Mouse (Mus musculus): ENCODE data around the gene Plxna3.
"Not testable (repeated sequence)": the region's sequence is repeated elsewhere in the genome, so short reads cannot be mapped to it uniquely, and the experiment has no call there.

Plxna3 gene

GRCm38 (mm10) chrX:74328725-74329161, at the start of gene Plxna3:
Gene Plxna3, plus strand, starts transcription at chrX:74329066.
- DNase-seq: peak; percentile 82

- DNase-seq: no peak
These were observed 47.7 kb upstream of the Plxna3 start for GRCm38 (mm10) chrX:74281041-74281731.

GRCm38 (mm10) chrX:74281732-74282394, 47.0 kb upstream of the Plxna3 start, which contains the start of the genes Taz and Dnase1l1:
Gene Taz, plus strand, starts transcription at chrX:74281912.
Gene Dnase1l1, minus strand, starts transcription at chrX:74282337.
- DNase-seq: peak; percentile 76

GRCm38 (mm10) chrX:74282395-74283091, 46.3 kb upstream of the Plxna3 start:
- peak; percentile 91 for DNase-seq

GRCm38 (mm10) chrX:74283092-74283437, 45.8 kb upstream of the Plxna3 start:
- DNase-seq: no peak

GRCm38 (mm10) chrX:74293431-74293830, 35.4 kb upstream of the Plxna3 start:
- DNase-seq: no peak

- DNase-seq: peak; percentile 94
These were observed 32.1 kb upstream of the Plxna3 start, which contains the start of gene Atp6ap1 for GRCm38 (mm10) chrX:74296538-74297448. Gene Atp6ap1, plus strand, starts transcription at chrX:74297097.

- DNase-seq: no peak
These were observed 30.5 kb upstream of the Plxna3 start for GRCm38 (mm10) chrX:74298348-74298747.

- no peak for DNase-seq
These were observed 29.1 kb upstream of the Plxna3 start for GRCm38 (mm10) chrX:74299721-74300120.

GRCm38 (mm10) chrX:74304867-74305700, 23.8 kb upstream of the Plxna3 start, which contains the start of gene Gdi1:
Gene Gdi1, plus strand, starts transcription at chrX:74304998.
- peak; percentile 83 for DNase-seq

- DNase-seq: peak; percentile 91
These were observed 16.1 kb upstream of the Plxna3 start, which contains the start of gene Fam50a for GRCm38 (mm10) chrX:74312540-74313464. Gene Fam50a, plus strand, starts transcription at chrX:74313033.

GRCm38 (mm10) chrX:74329215-74329671, 377 bp downstream of the Plxna3 start:
- no peak for DNase-seq

- no peak for DNase-seq
These were observed 1.5 kb downstream of the Plxna3 start for GRCm38 (mm10) chrX:74330166-74330930.

- no peak for DNase-seq
These were observed 24.0 kb downstream of the Plxna3 start for GRCm38 (mm10) chrX:74352645-74353466.

GRCm38 (mm10) chrX:74353467-74353770, 24.6 kb downstream of the Plxna3 start, which contains the start of gene Lage3:
Gene Lage3, minus strand, starts transcription at chrX:74353618.
- DNase-seq: peak; percentile 90

GRCm38 (mm10) chrX:74357069-74357468, 28.2 kb downstream of the Plxna3 start:
- DNase-seq: not testable (repeated sequence)

- no peak for DNase-seq
These were observed 30.3 kb downstream of the Plxna3 start for GRCm38 (mm10) chrX:74359171-74359570.

- no peak for DNase-seq
These were observed 38.6 kb downstream of the Plxna3 start for GRCm38 (mm10) chrX:74367512-74367911.
